Mouse (Mus musculus) left cerebral cortex, adult 2 months (tissue): Measurements from ENCODE around the gene Ly6g6d. TPM values are rescaled to one million over a fixed set of nuclear protein-coding genes. Genes with fewer than 3 reads are reported as not detected.

Experiments used
- DNase-seq, 2 experiments: peaks; one replicate each; pipeline ENCODE4 v3.0.0; 2021 to 2022; ENCODE audit warnings: low spot score in 2 of 2, mixed read lengths in 1 of 2; ENCODE audit errors: extremely low spot score in 1 of 2
- H3K27ac ChIP-seq: fragments of 200-600 bp; 2 replicates; pipeline ENCODE4 v1.8.1; 2022
- H3K4me3 ChIP-seq: fragments of 200-600 bp; 2 replicates; pipeline ENCODE4 v1.8.1; 2022
- CTCF ChIP-seq: fragments of 200-600 bp; IDR thresholded peaks from 2 replicates; pipeline ENCODE4 v1.8.1; 2022; ENCODE audit warnings: antibody characterized with exemption, mild to moderate bottlenecking, moderate library complexity
- intact Hi-C: fragments of 180-260 bp; cut with DNase I; formaldehyde crosslinking; loops from one replicate; pipeline ENCODE4 v1.15.1; 2025
- total RNA-seq, 2 experiments: library from RNA; stranded (reverse); gene quantifications; 2 replicates each; pipeline ENCODE4 v1.2.3; 2021

Ly6g6d gene
- total RNA-seq, 2 experiments from 2014 or later: 0.70 to 1.1 TPM

DNA sequence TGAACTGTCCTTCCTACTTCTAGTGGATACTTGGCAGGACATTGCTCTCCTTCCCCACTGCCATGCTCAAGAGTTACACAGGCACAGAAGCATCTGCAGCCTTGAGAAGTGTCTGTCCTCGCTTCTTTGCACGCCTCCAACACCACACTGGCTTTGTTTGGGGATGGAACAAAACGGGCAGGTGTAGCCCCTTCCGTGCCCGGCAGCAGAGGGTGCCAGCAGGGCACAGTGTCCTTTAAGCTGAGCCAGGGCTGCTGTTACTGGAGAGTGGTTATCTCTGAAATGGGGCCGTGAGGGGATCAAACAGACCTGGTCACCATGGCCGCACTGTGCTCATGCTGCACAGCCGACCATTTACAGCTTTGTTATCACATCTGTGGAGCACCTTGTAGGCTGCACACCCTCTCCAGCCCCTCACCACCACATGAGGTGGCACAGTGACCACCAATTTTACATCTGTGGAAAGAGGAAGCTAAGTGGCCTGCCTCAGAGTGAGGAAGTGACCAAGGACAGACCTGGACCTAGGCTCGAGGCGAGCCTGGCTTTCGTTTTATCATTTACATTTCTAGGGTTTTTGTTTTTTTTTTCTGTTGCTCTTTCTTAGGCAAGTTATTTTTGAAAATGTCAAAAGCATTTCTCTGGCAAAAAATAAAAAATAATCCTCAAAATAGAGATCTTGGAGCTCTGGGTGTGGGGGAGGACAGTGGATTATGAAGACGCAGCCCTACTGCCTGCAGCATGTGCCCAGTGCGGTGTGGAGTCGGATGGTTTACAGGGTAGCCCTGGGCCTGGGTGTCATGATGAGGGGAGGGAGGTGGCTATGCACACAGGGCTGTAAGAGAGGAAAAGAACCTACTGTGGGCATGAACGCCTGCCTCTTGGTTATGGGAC, 16.9 kb upstream of the Ly6g6d start:
- no peak for TF ChIP-seq CTCF
- no peak for DNase-seq
- H3K27ac ChIP-seq: peak overlapping the region; percentile 44; the same call in 1 of the 2 replicates
- no peak overlapping the region for H3K4me3 ChIP-seq
- intact Hi-C loops: no loop called here

DNA sequence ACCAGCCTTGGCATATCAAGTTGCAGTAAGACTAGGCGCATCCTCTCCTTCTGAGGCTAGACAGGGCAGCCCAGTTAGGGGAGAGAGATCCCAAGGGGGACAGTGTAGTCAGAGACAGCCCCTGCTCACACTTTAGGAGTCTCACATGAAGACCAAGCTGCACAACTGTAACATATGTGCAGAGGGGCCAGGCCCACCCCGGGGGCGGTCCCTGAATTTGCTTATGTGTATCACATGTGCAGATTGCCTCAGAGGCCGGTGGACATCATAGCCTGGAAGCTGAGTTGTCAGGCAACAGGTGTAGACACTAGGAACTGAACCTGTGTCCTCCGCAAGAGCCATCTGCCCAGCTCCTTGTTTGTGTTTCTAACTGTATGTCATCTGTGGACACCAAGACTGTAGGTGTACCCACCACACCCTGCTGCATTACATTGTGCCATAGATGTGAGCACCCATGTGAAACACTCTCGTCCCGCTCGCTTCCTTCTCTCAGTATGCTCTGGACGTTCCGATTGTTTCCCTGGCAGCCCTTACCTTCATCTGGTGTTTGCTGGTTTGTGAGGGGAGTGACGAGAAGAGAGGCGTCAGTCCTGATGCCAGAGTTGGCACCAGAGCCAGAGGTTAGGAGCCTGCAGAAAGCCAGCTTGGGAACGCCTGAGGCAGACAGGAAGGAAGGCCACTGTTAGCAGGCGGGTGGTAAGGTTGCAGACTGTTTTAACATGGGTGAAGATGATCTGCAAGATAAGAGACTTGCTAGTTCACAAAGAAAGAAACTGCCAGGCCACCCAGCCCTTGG, 14.7 kb upstream of the Ly6g6d start:
- TF ChIP-seq CTCF: no peak
- no peak overlapping the region for H3K27ac ChIP-seq

DNA sequence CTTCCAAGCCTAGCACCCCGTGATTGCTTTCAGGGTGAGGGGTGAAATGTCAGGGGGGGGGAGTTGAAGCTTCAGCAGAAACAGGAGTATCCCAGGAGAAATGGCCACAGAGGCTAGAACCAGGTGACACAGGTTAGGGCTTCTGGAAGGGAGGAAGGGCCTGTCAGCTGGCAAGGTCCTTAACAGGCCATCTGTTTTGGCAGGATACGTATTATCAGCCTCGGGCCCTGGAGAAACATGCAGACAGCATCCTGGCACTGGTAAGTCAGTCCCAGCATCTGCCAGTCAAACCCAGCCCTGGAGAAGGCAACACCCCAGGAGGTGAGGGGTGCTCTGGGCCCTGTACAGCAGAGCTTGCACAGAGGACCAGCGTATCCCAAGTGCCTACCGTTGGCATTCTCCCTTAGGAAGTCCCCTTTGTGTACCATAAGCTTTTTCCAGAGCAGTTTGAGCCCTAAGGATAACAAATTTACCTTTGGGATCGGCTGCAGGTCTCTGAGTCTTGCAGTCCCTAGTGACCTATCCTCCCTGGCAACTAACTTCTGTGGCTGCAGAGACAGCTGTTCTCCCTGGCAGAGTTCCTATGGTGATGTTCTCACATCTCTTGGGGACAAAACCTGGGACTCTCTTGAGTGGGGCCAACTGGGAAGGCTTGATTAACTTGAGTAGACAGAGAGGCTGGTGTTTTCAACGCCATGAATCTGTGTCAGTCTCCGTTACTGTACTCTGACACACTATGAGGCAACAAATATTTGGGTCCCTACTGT, 12.5 kb upstream of the Ly6g6d start:
- peak overlapping the region; percentile 72 for H3K4me3 ChIP-seq
- TF ChIP-seq CTCF: no peak
- peak overlapping the region; percentile 99; the same call in 1 of the 2 replicates for H3K27ac ChIP-seq
- no peak for DNase-seq
- intact Hi-C loops: no loop called here

More for the DNA sequence above, 14.7 kb upstream of the Ly6g6d start:
- no peak for DNase-seq
- no peak overlapping the region for H3K4me3 ChIP-seq
- intact Hi-C loops: no loop called here

DNA sequence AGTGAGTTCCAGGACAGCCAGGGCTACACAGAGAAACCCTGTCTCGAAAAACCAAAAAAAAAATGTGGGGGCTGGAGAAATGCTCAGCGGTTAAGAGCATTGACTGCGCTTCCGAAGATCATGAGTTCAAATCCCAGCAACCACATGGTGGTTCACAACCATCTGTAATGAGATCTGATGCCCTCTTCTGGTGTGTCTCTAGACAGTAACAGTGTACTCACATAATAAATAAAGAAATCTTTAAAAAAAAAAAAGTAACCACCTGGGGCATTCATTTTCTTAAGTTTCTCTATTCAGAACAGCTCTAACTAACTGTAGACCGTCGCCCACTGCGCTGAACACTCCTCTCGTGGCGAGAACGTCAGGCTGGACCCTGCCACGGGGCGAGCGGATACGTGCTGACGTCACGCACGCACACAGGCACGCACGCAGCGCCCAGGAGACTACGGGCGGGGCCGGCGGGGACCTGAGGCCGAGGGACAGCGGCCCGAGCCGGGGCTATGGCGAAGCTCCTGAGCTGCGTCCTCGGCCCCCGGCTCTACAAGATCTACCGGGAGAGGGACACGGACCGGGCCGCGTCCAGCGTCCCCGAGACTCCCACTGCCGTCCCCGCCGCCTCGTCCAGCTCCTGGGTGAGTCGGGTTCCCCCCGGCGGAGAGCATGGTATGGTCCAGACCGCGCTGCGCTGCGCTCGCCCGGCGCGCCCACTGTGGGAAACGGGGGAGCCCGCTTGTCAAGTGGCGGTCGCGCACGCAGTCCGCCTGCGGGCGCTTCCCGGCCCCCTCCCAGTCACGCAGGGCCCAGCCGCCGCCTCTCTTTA, 11.2 kb upstream of the Ly6g6d start, which contains the start of gene Abhd16a:
Abhd16a (plus strand) TSS at position 439 of the 820 bp plus-strand sequence.
- intact Hi-C loops: no loop called here
- peak; percentile 93 for DNase-seq
- Histone ChIP-seq H3K4me3 (peak within 1 kb of the TSS; percentile 72), H3K27ac (peak within 1 kb of the TSS; percentile 99)
- peak; percentile 34 for TF ChIP-seq CTCF

DNA sequence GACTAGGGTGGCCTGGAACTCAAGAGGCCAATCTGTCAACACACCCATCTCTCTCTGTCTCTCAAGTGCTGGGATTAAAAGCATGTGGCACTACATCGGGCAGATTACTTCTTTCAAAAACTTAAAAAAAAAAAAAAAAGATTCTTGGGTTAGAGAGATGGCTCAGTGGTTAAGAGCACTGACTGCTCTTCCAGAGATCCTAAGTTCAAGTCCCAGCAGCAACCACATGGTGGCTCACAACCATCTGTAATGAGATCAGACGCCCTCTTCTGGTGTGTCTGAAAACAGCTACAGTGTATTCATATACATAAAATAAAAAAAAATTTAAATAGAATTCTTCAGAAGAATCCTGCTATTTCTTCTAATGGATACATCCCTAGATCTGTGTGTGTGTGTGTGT, 10.3 kb upstream of the Ly6g6d start:
- no peak overlapping the region for H3K4me3 ChIP-seq

DNA sequence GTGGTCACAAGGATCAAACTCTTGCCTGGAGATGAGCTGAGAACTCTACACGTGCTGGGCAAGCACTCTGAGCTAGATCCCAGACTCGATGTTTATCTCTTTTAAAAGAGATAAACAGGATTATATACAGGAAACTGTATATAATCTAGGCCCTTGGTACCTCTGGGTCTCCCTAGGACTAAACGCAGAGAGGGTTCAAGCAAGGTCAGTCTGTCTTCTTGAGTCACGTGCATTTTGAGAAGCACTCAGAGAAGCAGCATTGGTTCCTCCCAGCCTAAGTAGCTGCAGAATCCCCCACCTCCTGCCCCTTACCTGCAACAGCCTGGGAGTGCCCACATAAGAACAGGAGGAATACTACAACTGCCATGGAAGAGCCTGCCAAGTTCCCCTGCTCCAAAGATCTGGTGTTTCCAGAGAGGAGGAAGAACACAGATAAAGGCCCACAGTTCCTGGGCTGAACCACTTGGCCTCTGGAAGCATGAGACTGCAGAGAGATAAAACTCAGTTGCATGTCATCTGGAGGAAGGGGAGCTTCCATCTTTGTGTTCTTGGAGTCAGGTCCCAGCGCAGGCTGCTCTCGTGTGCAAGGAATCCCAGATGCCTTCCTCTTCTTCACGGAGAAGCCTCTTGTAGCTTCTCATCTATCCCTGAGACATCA, 7.5 kb upstream of the Ly6g6d start, which contains the start of gene Ly6g6f:
Ly6g6f (minus strand) TSS at position 403 of the 658 bp plus-strand sequence.
- intact Hi-C loops: no loop called here
- Histone ChIP-seq H3K4me3 (no peak within 1 kb of the TSS), H3K27ac (no peak within 1 kb of the TSS)
- TF ChIP-seq CTCF: no peak
- DNase-seq: no peak

More for the DNA sequence above, 10.3 kb upstream of the Ly6g6d start:
- peak; percentile 51 for TF ChIP-seq CTCF
- no peak for DNase-seq
- no peak overlapping the region for H3K27ac ChIP-seq
- intact Hi-C loops: no loop called here

DNA sequence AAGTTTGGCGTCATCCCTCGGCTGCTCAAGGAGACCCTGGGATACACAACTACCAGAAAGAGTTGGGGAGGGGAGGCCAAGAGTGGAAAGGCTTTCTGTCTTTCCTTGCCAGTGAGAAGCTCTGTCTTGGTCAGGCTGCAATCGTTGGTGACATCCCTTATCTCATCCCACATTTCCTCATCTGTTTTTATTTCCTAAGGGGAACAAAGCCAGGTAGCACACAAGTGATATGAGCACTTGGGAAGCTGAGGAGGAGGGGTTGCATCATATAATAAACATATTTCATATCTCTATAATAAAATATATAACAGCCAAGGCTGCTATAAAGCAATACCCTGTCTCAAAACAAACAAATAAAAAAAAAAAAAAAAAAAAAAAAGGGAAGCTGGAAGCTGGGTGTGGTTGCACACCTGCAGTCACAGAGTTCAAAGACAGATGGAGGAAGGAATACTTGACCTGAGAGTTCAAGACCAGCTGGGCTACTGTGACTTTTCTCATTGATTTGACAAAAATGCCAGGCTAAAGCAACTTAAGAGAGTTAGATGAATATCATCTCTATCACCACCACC, 6.1 kb upstream of the Ly6g6d start:
- H3K4me3 ChIP-seq: no peak overlapping the region
- H3K27ac ChIP-seq: no peak overlapping the region
- intact Hi-C loops: no loop called here
- TF ChIP-seq CTCF: no peak
- DNase-seq: no peak

DNA sequence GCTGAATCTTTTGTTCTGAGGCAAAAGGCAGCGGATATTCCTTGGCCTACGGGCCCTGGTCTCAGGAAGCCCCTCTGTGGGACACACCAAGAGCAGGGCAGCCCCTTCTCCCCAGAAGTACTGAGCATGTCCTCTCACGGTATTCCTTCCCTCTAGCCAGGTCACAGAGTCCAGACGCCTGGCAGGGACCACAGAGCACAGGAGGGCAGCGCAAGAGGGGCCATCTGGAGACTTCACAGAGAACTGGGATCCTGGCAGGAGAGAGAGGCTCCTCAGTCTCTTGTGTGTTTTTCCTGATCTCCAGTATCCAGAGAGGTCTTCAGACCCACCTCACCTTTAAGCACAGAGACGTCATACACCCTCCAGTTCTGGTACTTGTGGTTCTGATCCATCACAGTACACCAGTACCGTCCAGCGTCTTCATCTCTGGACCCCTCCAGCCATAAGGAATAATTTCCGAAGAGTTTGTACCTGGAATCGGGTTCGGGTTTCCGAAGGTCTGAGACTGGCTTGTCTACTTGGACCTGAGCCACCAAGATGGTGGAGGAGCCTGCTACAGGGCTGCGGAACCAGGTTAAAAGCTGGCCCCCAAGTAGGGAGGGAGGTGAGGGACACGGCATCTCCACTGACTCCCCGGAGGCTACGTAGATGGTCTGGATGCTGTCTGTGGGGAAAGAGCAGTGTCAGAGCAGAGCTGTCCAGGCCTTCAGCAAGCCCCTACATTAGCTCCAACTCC, 5.1 kb upstream of the Ly6g6d start:
- Histone ChIP-seq H3K4me3 (no peak overlapping the region), H3K27ac (no peak overlapping the region)
- no peak for DNase-seq
- TF ChIP-seq CTCF: no peak
- intact Hi-C loops: no loop called here

DNA sequence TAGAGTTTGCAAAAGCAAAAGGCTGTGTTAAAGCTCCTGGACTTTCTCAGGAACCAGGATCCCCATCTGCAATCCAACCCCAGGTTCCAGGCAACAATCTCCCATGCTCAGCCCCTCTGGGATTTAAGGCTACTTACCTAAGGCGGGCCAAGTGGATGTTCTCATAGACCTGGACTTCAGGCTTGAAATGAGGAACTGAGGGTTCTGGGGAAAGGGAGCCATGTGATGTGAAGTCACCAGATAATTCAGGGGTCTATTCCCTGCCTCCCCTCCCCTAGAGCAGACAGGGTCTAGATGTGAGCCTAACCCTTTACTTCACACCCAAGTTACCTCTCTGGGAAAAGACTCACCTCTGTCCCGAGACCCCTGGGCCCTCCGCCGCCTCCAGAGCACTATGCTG, 2.8 kb upstream of the Ly6g6d start:
- no peak for TF ChIP-seq CTCF
- no peak for DNase-seq
- intact Hi-C loops: no loop called here
- 0 out of 2 replicates have a peak overlapping the region, but pooled peaks have one; percentile 19 for H3K27ac ChIP-seq
- H3K4me3 ChIP-seq: no peak overlapping the region

DNA sequence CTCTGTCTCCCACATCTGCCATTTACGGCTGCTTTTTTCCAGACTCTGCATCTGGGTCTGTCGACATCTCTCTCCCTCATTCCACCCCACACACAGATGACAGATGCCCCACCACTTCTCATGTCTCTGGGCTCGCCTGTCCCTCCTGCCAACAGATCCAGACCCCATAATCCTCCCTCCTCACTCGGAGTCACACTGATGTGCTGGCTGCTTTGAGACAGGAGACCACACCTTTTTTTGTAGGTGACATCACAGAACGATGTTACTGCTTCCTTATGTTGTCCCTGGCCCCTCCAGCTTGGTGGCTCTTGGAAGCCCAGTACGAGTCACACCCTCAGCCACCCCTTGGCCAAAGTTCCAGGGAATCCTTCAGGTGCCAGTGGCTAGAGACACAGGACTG, 2.4 kb upstream of the Ly6g6d start:
- Histone ChIP-seq H3K4me3 (no peak overlapping the region), H3K27ac (no peak overlapping the region)
- intact Hi-C loops: no loop called here
- no peak for TF ChIP-seq CTCF
- no peak for DNase-seq
